Mouse (Mus musculus) neural tube, embryonic 15.5 days (tissue): ENCODE data around the gene Atp2b4. TPM values are rescaled to one million over a fixed set of nuclear protein-coding genes. Genes with fewer than 3 reads are reported as not detected.
"Not testable (repeated sequence)": the region's sequence is repeated elsewhere in the genome, so short reads cannot be mapped to it uniquely, and the experiment has no call there.

Source experiments
- ATAC-seq: fragments of 200-750 bp; cut with Nextera tagmentation; 2 replicates; pipeline ENCODE4 v1.8.0; 2017; ENCODE audit warnings: mild to moderate bottlenecking, moderate TSS enrichment, moderate library complexity; ENCODE audit not compliant: low FRiP score
- H3K27ac ChIP-seq: fragments of 300-500 bp; sonication (generic); replicated peaks from 2 replicates; pipeline ENCODE4 v1.5.1; 2015; ENCODE audit warnings: mild to moderate bottlenecking, inconsistent platforms
- H3K27me3 ChIP-seq: fragments of 300-500 bp; sonication (generic); replicated peaks from 2 replicates; pipeline ENCODE4 v1.6.1; 2015; ENCODE audit warnings: inconsistent platforms
- H3K36me3 ChIP-seq: fragments of 300-500 bp; sonication (generic); 2 replicates; pipeline ENCODE4 v1.6.1; 2015; ENCODE audit warnings: inconsistent platforms
- H3K4me1 ChIP-seq: fragments of 300-500 bp; sonication (generic); 2 replicates; pipeline ENCODE4 v1.6.1; 2015; ENCODE audit warnings: inconsistent platforms
- H3K4me2 ChIP-seq: fragments of 300-500 bp; sonication (generic); 2 replicates; pipeline ENCODE4 v1.6.1; 2015; ENCODE audit warnings: inconsistent platforms, mild to moderate bottlenecking, moderate library complexity
- H3K4me3 ChIP-seq: fragments of 300-500 bp; sonication (generic); replicated peaks from 2 replicates; pipeline ENCODE4 v1.5.1; 2015; ENCODE audit warnings: mild to moderate bottlenecking, inconsistent platforms
- H3K9ac ChIP-seq: fragments of 300-500 bp; sonication (generic); replicated peaks from 2 replicates; pipeline ENCODE4 v1.6.1; 2015; ENCODE audit warnings: mild to moderate bottlenecking, inconsistent platforms
- H3K9me3 ChIP-seq: fragments of 300-500 bp; sonication (generic); replicated peaks from 2 replicates; pipeline ENCODE4 v1.6.1; 2016; ENCODE audit warnings: inconsistent platforms
- WGBS: fragments of 180-500 bp; shearing (Covaris S2); methylation state at CpG from one replicate; pipeline ENCODE4 v1.1.7; 2015; ENCODE audit warnings: mixed read lengths; 5-methylcytosine and 5-hydroxymethylcytosine counted together
- polyA plus RNA-seq: library from polyadenylated mRNA; unstranded; fragments of >200 nt; fragmentation: Nextera tagmentation; extraction: Ambion mirVana; gene quantifications from 2 replicates; pipeline ENCODE4 v1.2.1, GENCODE M21; 2015

Gene Atp2b4
- polyA plus RNA-seq, 1 experiment from 2014 or later, result 13.6 TPM

DNA sequence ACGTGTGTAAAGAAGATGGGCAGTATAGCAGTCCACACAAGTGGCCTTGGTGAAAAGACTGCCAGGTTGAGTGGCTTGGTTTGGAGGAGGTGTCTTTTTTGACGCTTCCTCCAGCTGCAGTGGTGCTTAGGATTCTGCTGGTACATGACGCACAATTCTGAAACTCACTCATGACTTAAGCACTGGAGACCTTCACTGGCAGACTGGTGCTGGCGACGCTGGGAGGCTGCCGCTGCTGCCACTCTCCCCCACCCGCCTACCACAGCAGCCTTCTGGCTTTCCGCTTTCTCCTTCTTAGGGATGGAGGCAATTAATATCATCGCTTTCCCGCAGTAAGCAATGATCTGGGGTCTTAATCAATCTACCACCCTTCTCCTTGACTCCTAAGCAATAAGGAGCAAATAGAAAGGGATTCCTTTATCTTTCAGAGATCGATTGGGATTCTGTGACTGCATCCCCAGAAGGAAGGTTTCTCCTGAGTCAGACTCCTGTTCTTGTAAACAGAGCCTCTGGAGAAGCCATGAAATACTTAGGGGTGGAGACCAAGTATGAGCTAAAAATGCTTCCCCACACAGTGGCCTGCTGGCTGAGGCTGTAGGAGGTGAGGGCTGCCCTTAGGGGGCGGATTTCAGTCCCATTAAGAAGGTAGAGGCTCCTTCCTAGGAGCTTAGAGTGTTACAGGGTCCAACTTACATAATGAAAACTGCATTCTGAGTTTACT is 88.4 kb downstream of the Atp2b4 start:
- Histone ChIP-seq H3K27me3 (no peaks in the 10 kb centered on the region), H3K36me3 (peaks cover 7% of the 10 kb centered on the region; the same call in 1 of the 2 replicates), H3K4me2 (no peak overlapping the region), H3K27ac (0 out of 2 replicates have a peak overlapping the region, but pooled peaks have one; percentile 18), H3K4me1 (no peaks in the 10 kb centered on the region; the same call in 1 of the 2 replicates), H3K9me3 (no peaks in the 10 kb centered on the region), H3K4me3 (no peak overlapping the region), H3K9ac (no peak overlapping the region)
- no peak for ATAC-seq
- WGBS, result 66% methylated on average over 12 of the region's 12 CpGs

DNA sequence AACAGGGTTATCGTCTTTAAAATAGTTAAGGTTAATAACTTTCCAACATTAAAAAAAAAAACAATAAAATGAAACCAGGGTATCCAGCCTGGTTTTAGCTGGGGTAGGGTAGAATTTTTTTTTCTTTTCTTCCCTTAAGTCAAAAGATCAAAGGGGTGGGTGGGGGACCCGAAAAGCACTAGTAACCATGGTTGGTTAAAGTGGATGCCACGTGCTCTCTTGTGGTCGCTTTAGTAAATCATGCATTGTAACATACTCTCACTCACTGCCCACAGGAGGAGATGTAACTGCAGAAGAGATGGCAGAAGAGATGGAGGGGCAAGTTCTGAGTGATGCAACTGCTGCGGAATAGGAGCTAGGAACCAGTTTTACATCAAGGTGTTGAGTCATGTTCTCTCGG is 89.5 kb downstream of the Atp2b4 start:
- Histone ChIP-seq H3K36me3 (peaks cover 15% of the 10 kb centered on the region), H3K27ac (no peak overlapping the region), H3K9ac (no peak overlapping the region), H3K4me3 (no peak overlapping the region), H3K4me1 (no peaks in the 10 kb centered on the region; the same call in 1 of the 2 replicates), H3K9me3 (no peaks in the 10 kb centered on the region), H3K27me3 (no peaks in the 10 kb centered on the region), H3K4me2 (no peak overlapping the region)
- WGBS, result 51% methylated on average over 6 of the region's 6 CpGs
- ATAC-seq, result no peak

DNA sequence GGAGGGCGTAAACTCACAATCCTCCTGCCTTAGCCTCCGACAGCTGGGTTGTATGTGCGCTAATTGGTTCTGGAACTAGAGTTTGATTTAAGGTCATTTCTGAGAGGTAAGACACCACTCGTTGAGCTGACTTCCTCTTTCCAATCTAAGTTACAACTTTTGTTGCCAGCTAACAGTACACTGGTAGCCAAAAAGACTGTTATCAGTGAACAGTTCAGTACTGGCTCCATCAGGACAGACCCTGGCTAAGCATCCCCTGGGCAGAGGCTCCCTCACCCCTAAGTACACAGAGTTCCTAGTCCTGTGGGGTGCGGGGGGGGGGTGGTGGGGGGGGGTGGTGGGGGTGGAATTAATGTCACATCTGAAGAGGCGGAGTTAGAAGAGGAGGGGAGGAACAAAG is 89.9 kb downstream of the Atp2b4 start:
- H3K27ac ChIP-seq, result no peak overlapping the region
- H3K4me2 ChIP-seq, result no peak overlapping the region
- H3K4me1 ChIP-seq, result no peaks in the 10 kb centered on the region; the same call in 1 of the 2 replicates
- no peaks in the 10 kb centered on the region for H3K27me3 ChIP-seq
- peaks cover 17% of the 10 kb centered on the region for H3K36me3 ChIP-seq
- no peaks in the 10 kb centered on the region for H3K9me3 ChIP-seq
- ATAC-seq, result no peak
- no peak overlapping the region for H3K4me3 ChIP-seq
- no peak overlapping the region for H3K9ac ChIP-seq
- 59% methylated on average over 5 of the region's 6 CpGs for WGBS

DNA sequence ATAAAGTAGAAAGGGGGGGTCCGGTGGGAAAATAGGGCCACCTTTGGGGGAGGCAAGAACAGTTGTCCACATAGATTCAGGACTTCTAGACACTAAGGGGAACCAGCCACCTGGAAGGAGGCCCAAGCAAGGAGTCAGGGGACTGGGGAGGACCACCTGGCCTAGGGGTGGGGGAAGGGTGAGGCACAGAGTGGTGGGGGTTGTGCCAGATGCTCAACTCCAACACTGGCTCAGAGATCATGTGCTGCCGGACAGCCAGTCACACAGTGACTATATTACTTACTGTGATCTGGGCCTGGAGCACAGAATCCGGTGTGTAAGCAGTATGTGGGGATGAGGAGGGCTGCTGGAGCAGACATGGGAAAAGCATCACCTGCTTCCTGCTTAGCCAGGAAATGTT is 91.5 kb downstream of the Atp2b4 start:
- Histone ChIP-seq H3K9ac (no peak overlapping the region), H3K27me3 (no peaks in the 10 kb centered on the region), H3K36me3 (peaks cover 17% of the 10 kb centered on the region), H3K4me3 (no peak overlapping the region), H3K4me1 (no peaks in the 10 kb centered on the region; the same call in 1 of the 2 replicates), H3K9me3 (no peaks in the 10 kb centered on the region), H3K27ac (no peak overlapping the region), H3K4me2 (no peak overlapping the region)
- 78% methylated on average over 3 of the region's 3 CpGs for WGBS
- ATAC-seq, result no peak

DNA sequence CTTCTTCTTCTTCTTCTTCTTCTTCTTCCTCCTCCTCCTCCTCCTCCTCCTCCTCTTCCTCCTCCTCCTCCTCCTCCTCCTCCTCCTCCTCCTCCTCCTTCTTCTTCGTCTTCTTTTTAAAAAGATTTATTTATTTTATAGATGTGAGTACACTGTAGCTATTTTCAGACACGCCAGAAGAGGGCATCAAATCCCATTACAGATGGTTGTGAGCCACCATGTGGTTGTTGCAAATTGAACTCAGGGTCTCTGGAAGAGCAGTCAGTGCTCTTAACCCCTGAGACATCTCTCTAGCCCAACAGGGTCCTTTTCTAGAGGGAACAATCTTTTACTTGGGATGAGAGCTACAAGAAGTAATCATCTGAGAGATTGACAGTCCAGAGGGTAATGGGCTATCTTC is 99.0 kb downstream of the Atp2b4 start:
- H3K4me2 ChIP-seq, H3K9me3 ChIP-seq, H3K4me1 ChIP-seq, H3K4me3 ChIP-seq, ATAC-seq, H3K27me3 ChIP-seq, H3K36me3 ChIP-seq, H3K27ac ChIP-seq, H3K9ac ChIP-seq: not testable (repeated sequence)
- WGBS, result 27% methylated on average over 1 of the region's 2 CpGs

DNA sequence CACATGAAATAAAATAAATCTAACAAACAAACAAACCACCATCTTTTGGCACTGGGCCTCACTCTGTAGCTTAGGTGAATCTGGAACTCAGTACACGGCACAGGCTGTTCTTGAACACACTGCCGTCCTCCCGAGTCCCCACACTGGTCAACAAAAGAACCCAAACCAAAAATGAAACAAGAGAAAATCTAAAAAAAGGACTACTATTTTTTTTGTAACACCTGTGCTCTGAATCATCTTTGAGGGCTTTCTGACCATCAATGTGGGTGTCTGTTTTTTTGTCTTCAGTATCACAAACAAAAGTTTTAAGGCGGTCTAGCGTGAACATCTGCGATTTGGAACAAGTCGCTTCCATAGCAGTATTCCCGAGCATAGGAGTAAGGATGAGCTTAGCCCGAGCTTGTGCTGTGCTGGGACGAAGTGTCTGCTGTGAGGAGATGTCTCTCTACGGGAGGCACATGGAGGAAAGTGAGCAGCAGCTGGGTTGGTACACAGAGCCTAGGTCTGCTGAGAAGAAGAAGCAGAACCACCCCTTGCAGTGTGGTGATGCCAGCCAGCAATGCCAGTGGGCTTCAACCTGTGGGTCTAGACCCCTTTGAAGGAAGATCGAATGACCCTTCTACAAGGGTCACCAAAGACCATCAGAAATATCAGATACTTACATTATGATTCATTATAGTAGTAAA is 102.8 kb downstream of the Atp2b4 start:
- Histone ChIP-seq H3K36me3 (no peaks in the 10 kb centered on the region), H3K27ac (no peak overlapping the region), H3K4me3 (no peak overlapping the region), H3K9ac (no peak overlapping the region), H3K4me2 (no peak overlapping the region), H3K4me1 (no peaks in the 10 kb centered on the region), H3K9me3 (no peaks in the 10 kb centered on the region), H3K27me3 (no peaks in the 10 kb centered on the region)
- no peak for ATAC-seq
- WGBS, result 93% methylated on average over 12 of the region's 12 CpGs

DNA sequence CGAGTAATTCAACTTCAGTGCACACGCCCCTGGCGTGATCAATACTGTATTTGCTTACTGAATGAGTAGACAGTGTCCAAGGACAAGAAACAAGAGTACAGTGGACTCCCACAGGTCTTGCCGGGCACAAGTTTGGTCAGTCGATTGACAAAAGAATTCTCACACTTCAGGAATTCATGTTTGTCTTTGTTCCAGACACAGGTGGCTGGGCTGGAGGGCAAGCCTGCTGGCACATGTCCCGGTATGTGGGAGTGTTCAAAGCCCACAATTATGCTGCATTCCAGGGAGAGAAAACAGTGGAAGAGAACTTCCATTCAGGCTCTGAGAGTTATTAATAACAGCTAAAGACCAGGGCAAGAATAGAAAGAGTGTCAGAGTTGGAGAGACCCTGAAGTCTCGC is 104.9 kb downstream of the Atp2b4 start:
- no peak overlapping the region for H3K27ac ChIP-seq
- no peaks in the 10 kb centered on the region for H3K9me3 ChIP-seq
- no peaks in the 10 kb centered on the region for H3K27me3 ChIP-seq
- H3K4me2 ChIP-seq, result no peak overlapping the region
- H3K36me3 ChIP-seq, result no peaks in the 10 kb centered on the region
- H3K4me3 ChIP-seq, result no peak overlapping the region
- ATAC-seq, result no peak
- H3K4me1 ChIP-seq, result no peaks in the 10 kb centered on the region
- WGBS, result 45% methylated on average over 7 of the region's 7 CpGs
- H3K9ac ChIP-seq, result no peak overlapping the region

DNA sequence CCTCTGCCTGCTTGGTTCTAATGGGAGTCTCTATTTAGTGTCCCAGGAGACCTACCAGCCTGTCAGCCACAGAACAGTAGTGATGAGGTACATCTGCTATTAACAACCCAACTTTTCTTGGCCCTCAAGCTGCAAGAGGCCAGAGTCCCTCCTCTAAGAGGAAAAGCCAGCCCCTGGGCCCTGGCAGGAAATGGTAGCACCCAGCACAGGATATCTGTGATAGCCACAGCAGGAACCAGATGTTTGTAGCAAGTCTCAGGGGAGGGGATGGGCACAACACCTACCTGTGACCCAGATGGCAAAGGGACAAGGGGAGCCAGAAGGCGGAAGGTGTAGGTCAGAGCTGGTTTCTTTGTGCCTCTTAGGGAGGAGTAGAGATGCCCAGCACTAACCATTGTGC is 106.0 kb downstream of the Atp2b4 start:
- no peak for ATAC-seq
- Histone ChIP-seq H3K4me2 (no peak overlapping the region), H3K9me3 (no peaks in the 10 kb centered on the region), H3K36me3 (no peaks in the 10 kb centered on the region), H3K27ac (no peak overlapping the region), H3K4me1 (no peaks in the 10 kb centered on the region), H3K4me3 (no peak overlapping the region), H3K9ac (no peak overlapping the region), H3K27me3 (no peaks in the 10 kb centered on the region)
- 89% methylated on average over 1 of the region's 1 CpGs for WGBS

DNA sequence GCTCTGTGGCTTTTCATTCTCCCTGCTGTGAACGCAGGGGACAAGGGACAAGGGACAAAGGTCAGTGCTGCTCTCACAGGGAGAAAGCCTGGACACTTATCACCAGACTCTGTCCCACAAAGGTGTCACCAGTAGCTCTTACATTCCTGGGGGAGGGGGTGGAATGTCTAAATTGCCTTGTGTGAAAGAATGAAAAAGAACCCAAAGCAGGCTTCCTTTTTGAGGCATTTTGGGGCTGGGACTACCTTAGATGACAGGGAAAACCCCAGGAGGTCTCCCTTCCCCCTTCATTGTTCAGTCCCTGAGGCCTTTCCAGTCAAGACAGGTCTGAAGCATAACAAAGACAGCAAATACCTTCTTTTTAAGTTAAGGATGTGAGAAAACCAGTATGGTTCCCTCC is 106.5 kb downstream of the Atp2b4 start:
- Histone ChIP-seq H3K9ac (no peak overlapping the region), H3K27ac (no peak overlapping the region), H3K4me2 (no peak overlapping the region), H3K9me3 (no peaks in the 10 kb centered on the region), H3K4me1 (no peaks in the 10 kb centered on the region), H3K27me3 (no peaks in the 10 kb centered on the region), H3K4me3 (no peak overlapping the region), H3K36me3 (no peaks in the 10 kb centered on the region)
- no peak for ATAC-seq
- 9% methylated on average over 1 of the region's 1 CpGs for WGBS

DNA sequence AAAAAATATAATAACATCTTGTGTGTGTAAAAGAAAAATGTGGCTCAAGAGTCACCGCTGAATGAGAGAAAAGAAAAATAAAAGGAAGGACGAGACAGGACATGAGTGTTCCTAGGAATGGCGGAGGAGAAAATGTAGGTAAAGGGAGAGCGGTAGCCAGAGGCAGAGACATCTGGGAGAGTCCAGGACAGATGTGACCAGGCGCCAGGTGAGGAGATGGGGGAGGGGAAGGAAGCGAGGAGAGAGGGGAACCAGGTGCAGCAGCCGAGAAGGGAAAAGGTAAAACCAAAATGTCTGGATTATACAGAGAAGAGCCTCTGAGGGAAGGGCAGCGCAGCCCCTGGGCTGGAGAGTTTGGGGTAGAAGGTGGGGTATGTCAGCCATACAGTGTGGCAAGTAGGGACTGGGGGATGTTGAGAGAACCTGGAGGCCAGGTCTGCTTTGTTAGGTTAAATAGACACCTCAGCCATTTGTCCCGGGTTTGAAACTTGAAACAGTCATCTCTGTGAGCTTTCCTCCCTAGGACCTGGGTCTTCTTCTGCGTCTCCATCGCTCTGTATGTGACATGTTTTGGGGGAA is 107.2 kb downstream of the Atp2b4 start:
- WGBS, result 75% methylated on average over 11 of the region's 11 CpGs
- no peak for ATAC-seq

DNA sequence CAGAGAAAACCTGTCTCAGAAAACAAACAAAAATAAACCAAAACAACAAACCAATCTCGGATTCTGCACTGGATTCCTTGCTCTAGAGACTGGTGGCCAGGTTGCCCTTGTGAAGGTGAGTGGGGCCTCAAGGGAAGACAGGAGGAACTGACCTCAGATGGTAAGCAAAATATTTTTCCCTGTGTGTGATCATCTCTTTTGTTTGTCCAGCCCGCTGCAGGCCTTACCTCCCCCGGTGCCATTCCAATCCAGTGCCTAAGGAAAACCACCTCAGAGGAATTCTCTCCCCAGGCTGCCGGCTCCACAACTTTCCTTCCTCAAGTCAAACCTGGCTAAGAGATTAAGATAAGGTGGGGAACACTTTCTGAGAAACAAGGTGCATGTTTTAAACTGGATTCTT is 108.6 kb downstream of the Atp2b4 start:
- Histone ChIP-seq H3K4me2 (no peak overlapping the region), H3K36me3 (no peaks in the 10 kb centered on the region), H3K27ac (no peak overlapping the region), H3K27me3 (no peaks in the 10 kb centered on the region), H3K4me1 (no peaks in the 10 kb centered on the region), H3K9ac (no peak overlapping the region), H3K4me3 (no peak overlapping the region), H3K9me3 (no peaks in the 10 kb centered on the region)
- 49% methylated on average over 4 of the region's 4 CpGs for WGBS
- no peak for ATAC-seq

More for the DNA sequence above, 107.2 kb downstream of the Atp2b4 start:
- no peak overlapping the region for H3K4me2 ChIP-seq
- H3K9ac ChIP-seq, result no peak overlapping the region
- no peak overlapping the region for H3K27ac ChIP-seq
- H3K9me3 ChIP-seq, result no peaks in the 10 kb centered on the region
- no peak overlapping the region for H3K4me3 ChIP-seq
- no peaks in the 10 kb centered on the region for H3K27me3 ChIP-seq
- no peaks in the 10 kb centered on the region for H3K4me1 ChIP-seq
- no peaks in the 10 kb centered on the region for H3K36me3 ChIP-seq

DNA sequence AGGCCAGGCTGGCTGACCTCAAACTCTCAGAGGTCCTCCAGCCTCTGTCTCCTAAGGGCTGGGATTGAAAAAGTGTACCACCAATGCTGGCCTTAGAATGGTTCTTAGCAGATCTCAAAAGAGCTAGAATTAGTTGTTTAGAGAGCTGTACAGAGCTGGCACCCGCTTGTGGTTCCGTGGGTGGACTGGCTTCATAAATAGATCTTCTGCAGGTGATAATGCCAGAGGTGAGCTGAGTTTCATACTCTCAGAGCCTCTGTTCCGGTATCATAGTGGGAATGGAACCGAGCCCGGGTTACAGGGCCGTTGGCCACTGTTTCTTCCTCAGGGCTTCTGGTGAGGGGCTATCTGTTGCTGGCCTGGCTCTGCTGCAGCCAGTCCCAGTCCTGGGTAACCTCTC is 109.8 kb downstream of the Atp2b4 start:
- Histone ChIP-seq H3K9me3 (no peaks in the 10 kb centered on the region), H3K36me3 (no peaks in the 10 kb centered on the region), H3K27ac (no peak overlapping the region), H3K27me3 (no peaks in the 10 kb centered on the region), H3K4me1 (no peaks in the 10 kb centered on the region), H3K4me3 (no peak overlapping the region), H3K4me2 (no peak overlapping the region), H3K9ac (no peak overlapping the region)
- ATAC-seq, result no peak
- 94% methylated on average over 6 of the region's 6 CpGs for WGBS
